Mouse (Mus musculus): ENCODE results near the gene Prdx2.

Prdx2 gene

DNA sequence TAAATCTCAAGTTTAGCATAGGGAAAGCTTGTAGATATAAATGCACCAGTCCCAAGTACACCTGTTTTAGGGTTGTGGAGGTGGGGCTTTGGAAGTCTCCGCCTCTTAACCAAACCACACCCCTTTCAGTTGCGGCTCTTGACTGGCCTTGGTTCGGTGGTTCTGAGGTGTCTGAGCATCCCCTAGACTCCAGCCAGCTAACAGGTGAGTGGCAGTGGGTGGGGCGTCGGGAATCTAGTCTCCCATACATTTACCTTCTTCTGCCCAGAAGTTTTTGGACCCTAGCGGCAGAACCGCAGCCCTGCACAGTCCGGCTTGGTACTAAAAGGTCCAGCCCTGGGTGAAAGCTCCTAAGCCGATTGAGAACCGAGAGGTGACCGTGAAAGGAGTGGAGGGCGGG lies 19.6 kb upstream of the Prdx2 start:
- DNase-seq: no peak

DNA sequence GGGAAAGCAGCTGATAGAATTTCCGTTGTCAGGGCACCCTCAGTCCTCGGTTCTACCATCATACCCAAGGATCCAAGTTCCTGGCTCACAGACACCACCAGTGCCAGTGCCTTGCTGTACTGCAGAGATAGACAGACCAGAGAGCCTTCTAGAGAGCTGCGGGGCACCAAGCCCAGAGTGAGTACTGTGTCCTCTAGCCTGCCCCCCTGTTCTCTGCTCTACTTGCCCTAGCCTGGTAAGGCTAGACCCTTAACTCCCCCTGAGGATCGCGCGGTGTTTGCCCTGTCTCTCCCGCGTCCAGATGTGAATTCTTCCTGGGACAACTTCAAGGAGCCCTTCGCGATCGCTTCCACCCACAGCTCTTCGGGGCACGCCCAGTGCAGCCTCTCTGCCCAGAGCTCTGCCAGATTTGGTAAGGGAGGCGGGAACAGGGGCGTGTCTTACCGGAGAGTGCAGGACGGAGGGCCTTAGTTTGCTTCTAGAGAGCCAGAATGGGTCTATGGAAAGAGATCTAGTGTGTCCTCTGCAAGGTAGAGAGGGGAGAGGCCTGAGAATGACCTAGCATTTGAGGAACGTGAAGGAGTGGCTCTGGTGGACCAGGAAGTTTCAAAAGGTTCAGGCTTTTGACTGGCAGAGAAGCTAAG lies 16.7 kb upstream of the Prdx2 start:
- DNase-seq: peak in 1 of 2 experiments; percentile 28

DNA sequence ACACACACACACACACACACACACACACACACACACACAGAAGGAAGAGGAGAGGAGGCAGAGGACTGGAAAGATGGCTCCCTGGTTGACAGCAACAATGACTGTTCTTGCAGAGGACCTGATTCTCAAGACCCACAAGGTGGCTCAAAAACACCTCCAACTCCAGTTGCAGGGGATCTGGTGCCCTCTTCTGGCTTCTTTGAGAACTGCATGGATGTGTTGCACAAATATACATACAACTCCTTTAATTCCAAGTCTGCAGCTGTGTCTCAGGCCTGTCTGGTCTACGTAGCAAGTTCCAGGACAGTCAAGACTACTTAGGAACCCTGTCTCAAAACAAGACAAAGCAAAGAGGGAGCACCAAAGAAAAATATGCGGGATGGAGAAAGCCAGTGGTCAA lies 12.6 kb upstream of the Prdx2 start:
- DNase-seq: peak; percentile 90 to 96

DNA sequence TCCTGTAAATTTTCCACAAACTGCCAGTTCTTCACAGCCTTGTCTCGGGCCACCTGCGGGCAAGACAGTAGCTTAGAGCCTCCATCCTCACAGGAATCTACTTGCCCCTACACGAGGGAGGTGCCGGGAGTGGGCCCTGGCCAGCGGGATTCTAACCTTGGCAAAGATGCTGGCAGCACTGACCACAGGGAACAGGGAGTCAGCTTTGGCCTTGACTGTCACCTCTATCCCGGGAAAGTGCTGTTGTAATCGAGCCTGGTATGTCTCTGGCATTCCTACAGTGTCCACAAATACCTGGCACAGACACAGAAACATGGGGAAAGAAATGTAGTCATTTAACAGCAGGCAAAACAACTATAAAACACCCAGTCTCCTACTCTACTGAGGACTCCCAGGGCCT lies 9.6 kb upstream of the Prdx2 start:
- DNase-seq: no peak

DNA sequence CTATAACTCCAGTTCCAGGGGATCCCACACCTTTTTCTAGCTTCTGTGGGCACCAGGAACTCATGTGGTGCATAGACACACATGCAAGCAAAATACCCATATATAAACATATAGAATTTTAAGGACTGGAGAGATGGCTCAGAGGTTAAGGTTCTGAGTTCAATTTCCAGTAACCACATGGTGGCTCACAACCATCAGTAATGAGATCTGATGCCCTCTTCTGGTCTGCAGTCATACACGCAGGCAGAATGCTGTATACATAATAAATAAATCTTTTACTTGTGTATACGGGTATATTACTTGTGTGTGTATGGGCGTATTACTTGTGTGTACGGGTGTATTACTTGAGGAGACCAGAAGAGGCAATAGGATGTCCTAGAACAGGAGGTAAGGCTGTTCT lies 5.4 kb upstream of the Prdx2 start:
- DNase-seq: no peak

DNA sequence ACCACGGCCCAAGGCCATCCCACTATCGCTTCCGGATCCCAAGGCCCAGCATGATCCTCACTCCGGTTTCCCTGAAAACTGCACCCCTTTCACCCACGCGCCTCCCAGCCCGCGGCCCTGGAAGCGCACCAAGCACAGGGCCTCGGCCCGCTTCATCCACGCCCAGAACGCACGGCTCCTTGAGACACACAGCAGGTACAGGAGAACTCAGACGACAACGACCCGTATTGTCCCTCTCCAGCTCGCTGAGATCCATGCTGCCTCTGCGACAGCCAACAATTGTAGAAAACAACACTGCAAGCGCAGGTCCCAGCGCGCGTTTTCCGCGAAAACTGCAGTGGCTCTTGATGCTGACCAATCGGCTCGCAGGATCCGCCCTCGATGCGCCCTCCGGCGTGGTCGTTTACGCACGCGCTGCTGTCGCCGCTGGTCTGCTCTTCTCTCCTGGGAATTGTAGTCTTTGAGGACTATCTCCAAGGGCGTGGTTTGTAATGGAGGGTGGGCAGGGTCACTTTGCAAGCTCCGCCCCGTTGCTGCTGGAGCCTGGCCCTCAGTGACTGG lies 3.6 kb upstream of the Prdx2 start:
- peak; percentile 93 to 96 for DNase-seq

DNA sequence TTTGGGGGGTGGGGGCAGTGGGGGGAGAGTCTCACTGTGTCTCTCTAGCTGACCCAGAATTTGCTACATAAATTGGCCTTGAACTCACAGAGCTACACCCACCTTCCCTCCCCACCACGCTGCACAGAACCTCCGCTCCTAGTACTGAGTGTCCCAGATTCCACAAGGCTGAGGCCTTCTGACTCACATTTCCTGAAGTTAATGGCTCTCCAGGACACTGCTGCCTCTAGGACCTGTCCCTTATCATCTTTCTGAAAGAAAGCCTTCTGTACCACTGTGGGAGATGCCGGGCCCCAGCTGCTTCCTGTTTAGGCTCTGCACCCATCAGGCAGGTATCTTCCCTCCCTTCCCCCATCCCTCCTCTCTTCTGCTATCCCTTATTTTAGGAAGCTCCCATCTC lies 2.8 kb upstream of the Prdx2 start:
- DNase-seq: no peak

DNA sequence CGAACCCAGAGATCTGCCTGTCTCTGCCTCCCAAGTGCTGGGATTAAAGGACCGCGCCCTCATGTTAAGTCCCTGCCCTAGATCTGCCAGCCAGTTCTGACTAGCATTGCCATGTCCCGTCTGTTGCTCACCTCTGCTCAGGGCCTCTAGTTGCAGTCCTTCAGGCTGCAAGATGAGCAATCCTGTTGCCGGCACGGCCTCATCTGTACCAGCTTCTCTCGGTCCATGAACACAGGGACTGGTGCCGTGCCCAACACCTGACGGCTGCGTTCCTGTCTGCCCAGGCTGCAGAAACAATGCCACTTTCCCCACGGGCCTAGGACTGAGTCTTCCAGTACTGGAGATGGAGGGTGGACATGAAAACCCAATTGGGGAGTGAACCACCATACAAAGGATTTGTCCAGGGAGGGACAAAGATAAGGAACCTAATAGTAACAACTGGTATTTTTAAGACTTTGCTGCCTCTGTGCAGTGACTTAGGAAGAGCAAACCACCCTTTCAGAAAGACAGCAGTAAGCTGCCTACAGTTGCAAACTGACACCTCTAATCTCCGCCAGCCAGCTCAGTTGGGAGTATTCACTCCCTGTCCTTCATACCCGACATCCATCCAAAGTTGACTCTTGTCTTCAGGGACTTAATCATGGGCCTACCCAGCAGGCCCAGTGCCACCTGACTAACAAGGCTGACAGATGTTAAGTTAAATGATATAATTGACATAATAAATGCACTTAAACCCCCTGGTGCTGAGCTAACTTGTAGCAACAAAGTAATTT lies 1.7 kb upstream of the Prdx2 start:
- DNase-seq: no peak

DNA sequence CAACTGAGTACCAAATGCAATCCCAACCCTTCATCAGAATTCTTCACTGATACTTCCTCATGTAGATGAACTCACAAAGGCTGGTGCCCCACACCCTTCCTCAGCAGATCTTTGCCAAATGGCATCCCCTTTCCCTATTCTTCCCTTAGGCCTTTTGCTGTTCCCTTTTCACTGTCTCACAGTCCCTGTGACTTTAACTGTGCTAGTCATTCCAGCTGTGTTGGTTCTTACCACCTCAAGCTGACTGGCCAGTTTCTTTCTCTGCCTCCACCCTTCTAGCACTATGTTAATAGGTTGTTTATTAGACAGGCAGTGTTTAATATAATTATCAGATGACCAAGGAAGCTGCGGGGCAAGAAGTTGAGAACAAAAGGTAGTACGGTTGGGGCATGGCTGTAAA lies 737 bp upstream of the Prdx2 start:
- DNase-seq: no peak

DNA sequence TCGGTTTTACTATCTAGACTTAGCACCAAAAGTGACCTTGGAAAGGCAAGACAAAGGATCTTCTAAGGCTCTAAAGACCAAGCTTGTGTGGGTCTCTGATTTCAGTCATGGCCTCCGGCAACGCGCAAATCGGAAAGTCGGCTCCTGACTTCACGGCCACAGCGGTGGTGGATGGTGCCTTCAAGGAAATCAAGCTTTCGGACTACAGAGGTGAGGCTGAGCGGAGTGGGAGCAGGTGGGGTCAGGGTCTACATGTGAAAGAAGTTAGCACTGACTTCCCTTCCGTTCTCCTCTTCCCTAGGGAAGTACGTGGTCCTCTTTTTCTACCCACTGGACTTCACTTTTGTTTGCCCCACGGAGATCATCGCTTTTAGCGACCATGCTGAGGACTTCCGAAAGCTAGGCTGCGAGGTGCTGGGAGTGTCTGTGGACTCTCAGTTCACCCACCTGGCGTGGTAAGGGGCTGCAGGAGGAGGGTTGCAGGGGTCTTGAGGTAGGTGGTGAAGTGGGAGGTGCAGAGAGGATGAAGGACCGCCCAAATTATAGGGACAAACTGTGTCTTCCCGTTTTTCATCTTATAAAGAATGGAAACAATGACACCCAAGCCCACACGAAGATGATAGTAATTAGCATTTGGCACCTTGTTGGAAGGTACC lies 876 bp downstream of the Prdx2 start:
- no peak for DNase-seq

DNA sequence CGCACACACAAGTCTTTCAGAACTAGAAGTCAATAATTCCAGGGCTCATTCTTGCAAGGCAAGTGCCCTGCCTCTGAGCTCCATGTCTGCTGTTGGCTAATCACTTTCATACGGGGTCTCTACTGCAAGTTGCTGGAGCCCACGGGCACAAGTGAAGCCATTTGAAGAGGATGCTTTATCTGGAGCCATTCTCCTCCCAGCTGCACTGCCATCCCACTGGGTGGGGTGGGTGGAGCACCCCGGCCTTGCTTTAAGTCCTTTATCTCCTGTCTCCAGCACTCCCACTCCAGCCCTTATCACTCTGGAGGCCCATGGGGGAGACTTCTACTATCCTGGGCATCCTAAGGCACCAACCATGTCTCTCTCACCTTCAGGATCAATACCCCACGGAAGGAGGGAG lies 1.5 kb downstream of the Prdx2 start:
- no peak for DNase-seq

DNA sequence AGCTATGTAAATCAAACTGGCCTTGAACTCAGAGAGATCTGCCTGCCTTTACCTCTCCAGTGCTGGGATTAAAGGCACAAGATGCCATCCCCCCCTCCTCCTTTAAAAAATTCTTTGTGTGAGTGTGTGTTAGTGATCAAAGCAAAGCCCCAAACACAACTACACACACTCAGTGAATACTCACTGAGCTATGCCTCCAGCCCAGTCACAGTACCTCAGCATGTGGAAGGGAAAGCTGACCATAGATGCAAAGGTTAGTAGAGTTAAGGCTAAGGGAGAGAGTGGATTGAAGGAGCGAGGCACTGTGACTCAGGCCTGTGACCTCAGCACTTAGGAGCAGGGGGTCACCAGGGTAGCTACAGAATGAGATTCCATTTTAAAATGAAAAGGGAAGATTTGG lies 3.7 kb downstream of the Prdx2 start:
- DNase-seq: no peak

DNA sequence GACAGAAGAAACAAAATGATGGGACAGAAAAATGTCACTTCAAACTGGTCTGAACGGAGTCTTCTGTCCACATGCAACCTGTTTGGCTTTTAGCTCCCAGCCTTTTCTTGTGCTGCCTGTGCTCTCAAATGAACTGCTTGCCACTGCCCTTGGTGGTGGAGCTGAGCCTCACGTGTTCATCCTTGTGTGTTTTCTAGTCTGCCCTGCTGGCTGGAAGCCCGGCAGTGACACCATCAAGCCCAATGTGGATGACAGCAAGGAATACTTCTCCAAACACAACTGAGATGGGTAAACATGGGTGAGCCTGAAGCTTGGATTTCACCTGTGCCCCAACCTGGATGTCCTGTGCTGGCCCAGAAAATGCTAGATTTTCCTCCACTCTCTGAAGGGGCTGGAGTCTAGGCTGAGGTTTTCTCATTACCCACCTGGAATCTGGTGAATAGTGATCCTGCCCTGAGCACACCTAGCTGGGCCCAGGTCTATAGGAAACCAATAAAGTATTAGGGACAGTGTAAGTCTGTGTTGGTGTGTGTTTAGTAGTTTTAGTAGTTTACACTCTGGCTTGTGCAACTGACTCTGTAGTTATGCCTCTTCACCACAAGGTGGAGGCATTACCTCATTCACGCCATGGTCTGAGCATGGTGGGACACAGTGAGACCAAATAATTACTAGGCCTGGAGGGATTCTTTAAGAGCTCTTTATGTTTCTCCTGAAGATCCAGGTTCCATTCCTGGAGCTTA lies 4.6 kb downstream of the Prdx2 start:
- peak; percentile 67 to 74 for DNase-seq

DNA sequence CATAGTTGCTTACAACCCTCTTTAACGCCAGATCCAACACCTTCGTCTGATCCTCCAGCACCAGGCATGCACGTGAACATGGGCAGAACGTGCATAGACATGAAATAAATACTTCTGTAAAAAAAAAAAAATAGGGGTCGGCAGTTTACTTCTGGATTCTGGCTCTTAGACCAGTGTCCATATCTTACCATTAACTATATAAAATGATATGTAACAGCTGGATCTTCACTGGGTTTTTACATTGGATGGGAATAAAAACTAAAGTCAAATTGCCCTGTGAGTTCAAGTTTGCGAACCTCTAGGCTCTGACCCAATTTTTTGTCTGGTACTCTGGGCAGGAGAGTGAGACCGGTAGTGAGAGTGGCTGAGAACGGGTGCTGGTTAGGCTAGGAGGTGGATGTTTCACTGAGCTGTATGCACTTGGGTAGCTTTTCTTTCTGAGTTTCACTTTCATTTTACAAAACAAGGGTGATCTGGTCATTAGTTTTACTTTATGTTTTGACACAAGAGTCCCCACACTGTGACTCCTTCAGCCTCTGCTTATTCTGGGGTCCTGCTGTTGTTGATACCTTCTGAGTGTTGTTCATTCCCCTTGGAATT lies 5.3 kb downstream of the Prdx2 start:
- no peak for DNase-seq

DNA sequence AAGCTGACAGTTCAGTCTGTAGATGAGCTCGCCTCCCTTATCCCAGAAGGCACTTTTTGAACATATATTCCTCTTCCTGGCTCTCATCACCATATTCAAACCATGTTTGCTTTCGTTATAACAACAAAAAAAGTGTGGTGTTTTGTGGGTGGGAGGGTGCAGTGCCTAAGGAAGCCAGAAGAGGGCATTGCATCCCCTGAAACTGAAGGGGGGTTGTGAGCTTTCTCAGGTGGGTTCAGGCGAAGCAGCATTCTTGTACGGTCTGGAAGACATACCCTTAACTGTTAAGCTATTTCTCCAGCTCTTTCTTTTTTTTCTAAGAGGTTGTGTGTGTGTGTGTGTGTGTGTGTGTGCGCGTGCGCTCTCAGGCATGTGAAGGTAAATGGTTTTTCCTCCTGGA lies 6.0 kb downstream of the Prdx2 start:
- DNase-seq: peak; percentile 78 to 85

DNA sequence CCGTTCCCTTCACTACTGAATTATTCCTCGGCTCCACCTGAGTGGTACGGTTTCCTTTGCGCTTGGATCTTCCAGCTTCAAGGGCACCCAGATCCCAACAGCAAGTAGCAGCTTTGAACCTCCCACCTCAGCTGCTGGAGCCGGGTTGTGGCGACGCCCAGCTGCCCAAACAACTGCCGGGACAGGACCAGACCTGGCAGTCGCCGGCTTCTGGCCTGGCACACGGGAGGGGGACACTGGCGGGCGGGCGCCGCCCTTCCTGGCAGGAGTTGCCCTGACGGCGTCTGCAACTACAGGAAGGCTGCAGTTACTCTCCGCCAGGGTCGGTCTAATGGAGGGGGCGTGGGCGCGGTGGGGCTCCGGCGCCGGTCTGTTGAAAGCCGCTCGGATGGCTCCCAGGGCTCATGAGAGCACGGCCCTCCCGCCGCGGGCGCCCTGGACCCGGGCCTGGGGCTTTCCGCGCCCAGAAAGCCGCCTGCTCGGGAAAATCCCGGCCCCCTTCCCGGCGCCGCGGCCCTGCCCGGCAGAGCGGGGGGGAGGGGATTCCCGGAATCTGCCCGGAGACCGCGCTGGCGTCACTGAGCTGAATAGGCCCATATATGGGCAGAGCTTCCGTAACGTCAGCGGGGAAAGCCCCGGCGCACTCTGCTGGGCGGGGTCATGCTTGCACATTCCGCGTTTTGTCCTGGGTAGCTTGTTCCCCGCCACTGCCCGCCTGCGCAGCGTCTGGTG lies 6.8 kb downstream of the Prdx2 start:
- peak; percentile 97 for DNase-seq

DNA sequence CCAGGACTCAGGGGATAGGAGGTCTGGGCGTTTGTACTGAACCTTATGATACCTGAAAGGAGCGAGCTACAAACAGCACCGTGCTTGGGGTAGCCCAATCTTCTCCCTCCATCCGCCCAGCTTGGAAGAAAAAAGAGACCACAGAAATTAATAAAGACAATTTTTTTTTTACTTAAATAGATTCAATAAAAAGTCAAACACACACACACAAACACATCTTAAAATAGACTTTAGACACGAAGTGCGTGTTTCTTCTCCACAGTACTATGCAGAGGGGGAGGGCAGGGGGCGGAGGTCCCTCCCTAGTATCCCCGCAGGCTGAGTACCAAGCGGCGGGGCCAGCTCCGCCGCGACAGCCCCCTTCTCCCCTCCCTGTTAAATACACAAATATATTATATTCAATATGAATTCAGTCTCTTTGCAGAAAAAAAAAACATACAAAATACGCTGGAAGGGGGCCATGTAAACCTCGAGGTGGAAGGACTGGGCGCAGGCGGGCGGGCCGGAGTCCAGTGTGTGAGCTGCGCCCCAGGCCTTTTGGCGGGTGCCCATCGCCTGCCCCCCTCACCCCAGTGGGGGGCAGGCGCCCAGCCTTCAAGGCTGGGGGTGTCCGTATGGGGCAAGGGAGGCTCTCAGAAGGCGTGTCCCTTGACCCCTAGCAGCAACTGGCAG lies 7.5 kb downstream of the Prdx2 start:
- peak; percentile 45 to 55 for DNase-seq

DNA sequence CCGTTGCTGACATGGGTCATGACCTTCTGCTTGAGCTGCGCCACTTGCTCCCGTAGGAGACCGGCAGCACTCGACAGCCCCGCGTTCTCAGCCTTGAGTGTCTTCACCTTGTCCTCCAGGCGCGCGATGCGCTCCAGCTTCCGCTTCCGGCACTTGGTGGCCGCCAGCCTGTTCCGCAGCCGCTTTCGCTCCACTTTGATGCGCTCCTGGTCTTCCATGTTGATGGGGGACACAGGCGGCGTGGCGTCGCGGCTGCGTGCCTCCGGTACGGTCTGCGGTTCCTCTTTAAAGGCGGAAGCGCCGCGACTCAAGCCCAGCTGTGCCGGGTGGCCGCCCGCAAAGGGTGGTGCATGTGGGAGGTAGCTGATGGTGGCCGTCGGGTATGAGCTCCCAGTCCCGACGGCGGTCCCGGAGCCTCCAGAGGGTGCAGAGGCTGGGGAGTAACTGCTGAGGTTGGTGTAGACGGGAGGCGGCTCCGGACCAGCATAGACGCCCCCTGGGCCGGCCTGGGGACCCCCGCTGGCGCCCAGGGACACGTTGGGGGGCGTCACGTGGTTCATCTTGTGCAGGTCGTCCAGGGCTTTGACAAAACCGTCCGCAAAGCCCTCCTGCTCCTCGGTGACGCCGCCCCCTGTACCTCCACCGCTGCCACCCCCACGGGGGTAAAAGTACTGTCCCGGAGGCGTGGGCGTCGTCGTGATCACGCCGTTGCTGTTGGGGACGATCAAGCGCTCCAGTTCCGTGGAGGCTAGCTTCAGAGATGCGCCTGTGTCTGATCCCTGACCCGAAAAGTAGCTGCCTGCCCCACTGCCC lies 8.3 kb downstream of the Prdx2 start:
- peak; percentile 56 to 69 for DNase-seq

DNA sequence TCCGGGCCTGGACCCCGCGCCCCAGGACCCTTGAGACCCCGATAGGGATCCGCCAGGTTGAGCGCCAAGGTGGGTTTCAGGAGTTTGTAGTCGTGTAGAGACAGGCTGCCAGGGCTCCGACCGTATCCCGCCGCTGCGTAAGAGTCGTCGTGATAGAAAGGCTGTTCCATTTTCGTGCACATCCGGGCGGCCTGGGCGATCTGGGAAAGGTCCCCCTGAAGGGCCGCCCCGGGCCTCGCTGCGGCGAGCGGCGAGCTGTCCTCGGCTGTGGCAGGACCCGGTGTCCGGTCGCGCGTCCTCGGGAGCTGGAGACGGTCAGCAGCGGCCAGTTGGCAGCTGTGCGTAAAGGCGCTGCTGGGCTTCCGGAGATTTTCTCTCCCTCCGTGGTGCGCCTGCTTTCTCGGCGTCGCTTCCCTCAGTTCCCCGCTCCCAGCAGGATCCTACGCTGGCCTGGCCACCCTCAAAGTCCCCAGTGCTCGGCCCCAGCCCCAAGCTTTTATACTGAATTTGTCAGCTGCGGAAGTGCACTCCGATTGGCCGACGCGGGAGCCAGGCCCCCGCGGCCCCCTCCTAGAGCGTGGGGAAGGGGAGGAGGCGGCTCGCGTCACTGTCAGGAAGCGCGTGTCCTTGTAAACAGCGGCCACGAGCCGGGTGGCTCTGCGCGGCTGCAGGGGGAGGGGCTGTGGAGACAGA lies 9.0 kb downstream of the Prdx2 start, which contains the start of gene Junb:
Gene Junb, minus strand, starts transcription at position 471 of the 693 bp plus-strand sequence.
- DNase-seq: peak; percentile 85 to 90

Measured in cerebellum, postnatal 10 days (tissue).